Mouse (Mus musculus): ENCODE data around the gene Mesd. TPM values are rescaled to one million over a fixed set of nuclear protein-coding genes. Genes with fewer than 3 reads are reported as not detected.

Mesd gene
- total and polyA plus RNA-seq, 2 experiments from 2014 or later: 54.8 to 58.0 TPM

GRCm38 (mm10) chr7:83921637-83922036 lies 37.4 kb downstream of the Mesd start:
- H3K27me3 ChIP-seq (ENCODE audit: control insufficient read depth, insufficient read depth, low read length): no peaks in the 10 kb centered on the region
- peaks cover 14% of the 10 kb centered on the region for H3K4me1 ChIP-seq (ENCODE audit: control insufficient read depth, insufficient read depth)
- 55% methylated on average over 3 of the region's 3 CpGs for WGBS
- DNase-seq (ENCODE audit: low spot score): no peak
- TF ChIP-seq CTCF (IDR thresholded peaks at IDR 0.05; ENCODE audit: low read depth): no peak
- TF ChIP-seq EP300 (IDR thresholded peaks at IDR 0.05; ENCODE audit: low read depth): no peak
- H3K27ac ChIP-seq (ENCODE audit: low read depth): no peak overlapping the region
- no peaks in the 10 kb centered on the region for H3K36me3 ChIP-seq (replicated peaks; ENCODE audit: control insufficient read depth, insufficient read depth, low read length)
- no peaks in the 10 kb centered on the region for H3K9me3 ChIP-seq (replicated peaks; ENCODE audit: control insufficient read depth, low read length)
- no peak overlapping the region for H3K9ac ChIP-seq (replicated peaks; ENCODE audit: low read depth, low read length)
- ATAC-seq (ENCODE audit: insufficient read depth, low read depth): no peak
- H3K4me3 ChIP-seq (ENCODE audit: low read depth, low read length): no peak overlapping the region
- H3K4me2 ChIP-seq (ENCODE audit: low read depth, low read length): no peak overlapping the region

- no peaks in the 10 kb centered on the region; the same call in 1 of the 2 replicates for H3K27me3 ChIP-seq (ENCODE audit: control insufficient read depth, insufficient read depth, low read length)
- no peaks in the 10 kb centered on the region; the same call in 1 of the 2 replicates for H3K9me3 ChIP-seq (replicated peaks; ENCODE audit: control insufficient read depth, low read length)
- no peak overlapping the region for H3K4me3 ChIP-seq (ENCODE audit: low read depth, low read length)
- 55% methylated on average over 3 of the region's 3 CpGs for WGBS
- ATAC-seq (ENCODE audit: insufficient read depth, low read depth) (no peak), DNase-seq (ENCODE audit: low spot score) (no peak)
- no peaks in the 10 kb centered on the region for H3K4me1 ChIP-seq (ENCODE audit: control insufficient read depth, insufficient read depth)
- TF ChIP-seq CTCF (IDR thresholded peaks at IDR 0.05; ENCODE audit: low read depth) (no peak), EP300 (IDR thresholded peaks at IDR 0.05; ENCODE audit: low read depth) (no peak)
- H3K4me2 ChIP-seq (ENCODE audit: low read depth, low read length): no peak overlapping the region
- H3K36me3 ChIP-seq (replicated peaks; ENCODE audit: control insufficient read depth, insufficient read depth, low read length): no peaks in the 10 kb centered on the region
- no peak overlapping the region for H3K9ac ChIP-seq (replicated peaks; ENCODE audit: low read depth, low read length)
- H3K27ac ChIP-seq (ENCODE audit: low read depth): no peak overlapping the region
Observed at GRCm38 (mm10) chr7:83939017-83939721, 54.9 kb downstream of the Mesd start.

- no peak for TF ChIP-seq CTCF (IDR thresholded peaks at IDR 0.05; ENCODE audit: low read depth)
- TF ChIP-seq EP300 (IDR thresholded peaks at IDR 0.05; ENCODE audit: low read depth): no peak
- Histone ChIP-seq H3K4me3 (ENCODE audit: low read depth, low read length) (no peak overlapping the region), H3K9me3 (replicated peaks; ENCODE audit: control insufficient read depth, low read length) (no peaks in the 10 kb centered on the region; the same call in 1 of the 2 replicates), H3K36me3 (replicated peaks; ENCODE audit: control insufficient read depth, insufficient read depth, low read length) (no peaks in the 10 kb centered on the region), H3K27me3 (ENCODE audit: control insufficient read depth, insufficient read depth, low read length) (no peaks in the 10 kb centered on the region; the same call in 1 of the 2 replicates), H3K4me2 (ENCODE audit: low read depth, low read length) (no peak overlapping the region), H3K9ac (replicated peaks; ENCODE audit: low read depth, low read length) (no peak overlapping the region), H3K27ac (ENCODE audit: low read depth) (no peak overlapping the region), H3K4me1 (ENCODE audit: control insufficient read depth, insufficient read depth) (peaks cover 6% of the 10 kb centered on the region)
- 72% methylated on average over 2 of the region's 2 CpGs for WGBS
- DNase-seq (ENCODE audit: low spot score) (no peak), ATAC-seq (ENCODE audit: insufficient read depth, low read depth) (no peak)
Observed at GRCm38 (mm10) chr7:83940136-83940535, 55.9 kb downstream of the Mesd start.

- Histone ChIP-seq H3K9me3 (replicated peaks; ENCODE audit: control insufficient read depth, low read length) (no peaks in the 10 kb centered on the region; the same call in 1 of the 2 replicates), H3K9ac (replicated peaks; ENCODE audit: low read depth, low read length) (no peak overlapping the region), H3K4me3 (ENCODE audit: low read depth, low read length) (no peak overlapping the region), H3K36me3 (replicated peaks; ENCODE audit: control insufficient read depth, insufficient read depth, low read length) (no peaks in the 10 kb centered on the region), H3K27ac (ENCODE audit: low read depth) (no peak overlapping the region), H3K4me2 (ENCODE audit: low read depth, low read length) (no peak overlapping the region), H3K27me3 (ENCODE audit: control insufficient read depth, insufficient read depth, low read length) (no peaks in the 10 kb centered on the region; the same call in 1 of the 2 replicates), H3K4me1 (ENCODE audit: control insufficient read depth, insufficient read depth) (peaks cover 6% of the 10 kb centered on the region)
- 55% methylated on average over 8 of the region's 8 CpGs for WGBS
- no peak for ATAC-seq (ENCODE audit: insufficient read depth, low read depth)
- no peak for DNase-seq (ENCODE audit: low spot score)
- no peak for TF ChIP-seq EP300 (IDR thresholded peaks at IDR 0.05; ENCODE audit: low read depth)
- TF ChIP-seq CTCF (IDR thresholded peaks at IDR 0.05; ENCODE audit: low read depth): no peak
Observed at GRCm38 (mm10) chr7:83941701-83942101, 57.4 kb downstream of the Mesd start.

- no peak for TF ChIP-seq EP300 (IDR thresholded peaks at IDR 0.05; ENCODE audit: low read depth)
- TF ChIP-seq CTCF (IDR thresholded peaks at IDR 0.05; ENCODE audit: low read depth): no peak
- Histone ChIP-seq H3K9ac (replicated peaks; ENCODE audit: low read depth, low read length) (no peak overlapping the region), H3K27me3 (ENCODE audit: control insufficient read depth, insufficient read depth, low read length) (no peaks in the 10 kb centered on the region), H3K4me2 (ENCODE audit: low read depth, low read length) (no peak overlapping the region), H3K4me1 (ENCODE audit: control insufficient read depth, insufficient read depth) (peaks cover 25% of the 10 kb centered on the region), H3K4me3 (ENCODE audit: low read depth, low read length) (no peak overlapping the region), H3K27ac (ENCODE audit: low read depth) (peak overlapping the region; percentile 47), H3K9me3 (replicated peaks; ENCODE audit: control insufficient read depth, low read length) (no peaks in the 10 kb centered on the region), H3K36me3 (replicated peaks; ENCODE audit: control insufficient read depth, insufficient read depth, low read length) (no peaks in the 10 kb centered on the region)
- DNase-seq (ENCODE audit: low spot score): peak; percentile 17
- ATAC-seq (ENCODE audit: insufficient read depth, low read depth): peak; percentile 56
- 44% methylated on average over 7 of the region's 7 CpGs for WGBS
Observed at GRCm38 (mm10) chr7:83948743-83949142, 64.5 kb downstream of the Mesd start.
